Mouse (Mus musculus) lung, adult 2 months (tissue): ENCODE data around the gene Fbxo31. TPM values are rescaled to one million over a fixed set of nuclear protein-coding genes. Genes with fewer than 3 reads are reported as not detected.

Experiments used
- DNase-seq: peaks from one replicate; pipeline ENCODE4 v3.0.0; 2022
- H3K4me1 ChIP-seq: fragments of 200-500 bp; 2 replicates; pipeline ENCODE4 v1.6.1; 2011; ENCODE audit warnings: low read length; ENCODE audit not compliant: control insufficient read depth, insufficient read depth
- H3K4me3 ChIP-seq: fragments of 200-500 bp; replicated peaks from 2 replicates; pipeline ENCODE3; 2011; ENCODE audit warnings: low read depth, mild to moderate bottlenecking, control low read depth, low read length; ENCODE audit errors: extremely low read depth
- CTCF ChIP-seq: fragments of 200-500 bp; IDR thresholded peaks from 2 replicates; pipeline ENCODE4 v1.5.1; 2011; ENCODE audit warnings: mild to moderate bottlenecking, low read length, control low read depth; ENCODE audit not compliant: insufficient read depth
- POLR2A ChIP-seq: fragments of 200-500 bp; IDR thresholded peaks from 2 replicates; pipeline ENCODE4 v1.6.1; 2011; ENCODE audit warnings: low read depth, mild to moderate bottlenecking, control low read depth, low read length, borderline replicate concordance; ENCODE audit errors: extremely low read depth
- WGBS: fragments of 180-500 bp; shearing (Covaris S2); methylation state at CpG from one replicate; pipeline ENCODE4 v1.1.7; 2018; 5-methylcytosine and 5-hydroxymethylcytosine counted together
- polyA plus RNA-seq: library from polyadenylated mRNA; depleted of rRNA; stranded (reverse); fragments of >200 nt; gene quantifications from 2 replicates; pipeline ENCODE4 v1.2.3, GENCODE M21; 2012

Gene Fbxo31
- polyA plus RNA-seq, 1 experiment, result 48.2 TPM

GRCm38 (mm10) chr8:121590203-121591177, 11.9 kb upstream of the Fbxo31 start, which contains the start of gene Map1lc3b:
Map1lc3b (plus strand) TSS chr8:121590361.
- peak within 1 kb of the TSS; percentile 91 for H3K4me3 ChIP-seq
- H3K4me1 ChIP-seq, result peaks cover 29% of the 10 kb centered on the region
- TF ChIP-seq POLR2A (peak; percentile 76), CTCF (no peak)
- DNase-seq, result peak; percentile 98
- under 1% methylated on average over 94 of the region's 94 CpGs for WGBS

- 48% methylated on average over 2 of the region's 2 CpGs for WGBS
- no peak overlapping the region for H3K4me3 ChIP-seq
- no peak for TF ChIP-seq CTCF
- TF ChIP-seq POLR2A, result no peak
- peaks cover 28% of the 10 kb centered on the region for H3K4me1 ChIP-seq
- DNase-seq, result no peak
Observed at GRCm38 (mm10) chr8:121589205-121589726, 10.7 kb upstream of the Fbxo31 start.

DNA sequence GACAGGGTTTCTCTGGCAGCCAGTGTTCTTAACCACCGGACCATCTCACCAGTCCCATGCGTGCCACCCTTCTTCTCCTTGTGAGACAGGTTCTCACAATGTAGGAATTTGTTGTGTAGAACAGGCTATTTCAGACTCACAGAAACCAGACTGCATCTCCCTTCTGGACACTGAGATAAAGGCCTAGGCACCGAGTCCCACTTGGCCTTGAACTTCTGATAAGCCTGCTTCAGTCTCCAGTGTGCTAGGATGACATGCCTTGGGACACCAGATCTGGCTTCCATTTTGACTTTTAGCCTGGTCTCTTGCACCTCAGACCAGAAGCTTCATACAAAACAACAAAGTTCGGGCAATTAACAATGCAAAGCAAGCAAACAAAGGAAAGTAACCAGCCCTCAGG, 10.1 kb upstream of the Fbxo31 start:
- DNase-seq, result no peak
- 84% methylated on average over 4 of the region's 4 CpGs for whole genome bisulfite sequencing
- no peak overlapping the region for H3K4me3 ChIP-seq
- no peak for TF ChIP-seq CTCF
- TF ChIP-seq POLR2A, result no peak
- H3K4me1 ChIP-seq, result peaks cover 24% of the 10 kb centered on the region

GRCm38 (mm10) chr8:121585159-121585825, 6.7 kb upstream of the Fbxo31 start:
- peak; percentile 99 for DNase-seq
- under 1% methylated on average over 47 of the region's 47 CpGs for WGBS
- Histone ChIP-seq H3K4me3 (peak overlapping the region; percentile 91), H3K4me1 (peaks cover 9% of the 10 kb centered on the region)
- no peak for TF ChIP-seq CTCF
- TF ChIP-seq POLR2A, result peak; percentile 100; the same call in 1 of the 2 replicates

DNA sequence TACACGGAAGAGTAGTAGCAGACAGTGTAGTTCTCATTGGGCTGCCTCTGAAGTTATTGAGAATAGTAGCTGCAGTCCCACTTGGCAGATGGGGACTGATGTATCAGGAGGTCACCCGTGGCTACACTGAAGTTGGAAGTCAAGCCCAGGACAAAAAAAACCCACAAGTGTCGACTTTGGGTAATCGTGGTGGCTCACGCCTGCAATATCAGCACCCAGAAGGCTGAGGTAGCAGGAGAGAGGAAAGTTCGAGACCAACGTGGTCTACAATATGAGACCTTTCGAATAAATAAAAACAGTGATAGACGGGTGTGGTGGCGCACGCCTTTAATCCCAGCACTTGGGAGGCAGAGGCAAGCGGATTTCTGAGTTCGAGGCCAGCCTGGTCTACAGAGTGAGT, 6.1 kb upstream of the Fbxo31 start:
- TF ChIP-seq POLR2A (no peak), CTCF (no peak)
- peak overlapping the region; percentile 26 for H3K4me3 ChIP-seq
- no peak for DNase-seq
- WGBS, result 38% methylated on average over 13 of the region's 13 CpGs
- peaks cover 11% of the 10 kb centered on the region for H3K4me1 ChIP-seq

DNA sequence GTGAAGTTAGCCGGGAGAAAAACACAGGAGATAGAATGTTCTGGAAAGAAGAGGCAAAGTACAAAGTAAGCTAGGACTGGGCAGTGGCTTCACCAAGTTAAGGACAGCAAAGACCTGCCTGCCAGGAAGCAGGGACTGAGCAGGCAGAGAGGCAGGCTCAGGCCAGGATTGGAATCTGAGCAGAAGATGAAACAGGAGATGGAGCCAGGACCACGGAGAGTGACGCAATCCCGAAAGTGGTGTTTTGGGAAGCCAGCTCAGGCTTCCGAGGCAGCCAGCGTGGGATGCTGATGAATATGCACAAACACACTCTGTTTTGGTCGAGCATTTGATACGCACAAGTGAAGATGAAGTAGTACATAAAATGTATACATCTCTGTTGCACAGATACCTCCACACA, 5.0 kb upstream of the Fbxo31 start:
- WGBS, result 38% methylated on average over 8 of the region's 8 CpGs
- H3K4me1 ChIP-seq, result peaks cover 14% of the 10 kb centered on the region
- TF ChIP-seq CTCF (no peak), POLR2A (no peak)
- H3K4me3 ChIP-seq, result no peak overlapping the region
- DNase-seq, result no peak

DNA sequence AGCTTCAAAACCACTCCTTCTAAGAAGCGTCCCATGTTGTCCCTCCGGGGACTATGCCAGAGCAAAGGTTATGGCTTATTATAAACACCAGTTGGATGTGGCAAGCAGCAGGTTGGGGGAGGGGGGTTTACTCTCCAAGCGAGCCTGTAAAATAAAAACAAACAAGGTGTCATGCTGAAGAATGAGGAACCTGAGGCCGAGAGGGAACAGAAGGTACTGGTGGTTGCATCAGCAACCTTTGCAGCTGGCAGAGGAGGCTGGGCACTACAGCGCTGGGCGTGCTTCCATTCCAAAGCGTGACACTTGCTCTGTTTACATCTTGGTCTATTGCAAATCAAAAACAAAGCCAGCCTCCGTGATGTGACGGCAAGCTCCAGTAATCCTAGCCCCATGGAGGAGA, 1.9 kb upstream of the Fbxo31 start:
- Histone ChIP-seq H3K4me1 (peaks cover 19% of the 10 kb centered on the region), H3K4me3 (no peak overlapping the region)
- 7% methylated on average over 9 of the region's 9 CpGs for WGBS
- TF ChIP-seq POLR2A (0 out of 2 replicates have a peak, but pooled peaks have one; percentile 3), CTCF (no peak)
- no peak for DNase-seq

DNA sequence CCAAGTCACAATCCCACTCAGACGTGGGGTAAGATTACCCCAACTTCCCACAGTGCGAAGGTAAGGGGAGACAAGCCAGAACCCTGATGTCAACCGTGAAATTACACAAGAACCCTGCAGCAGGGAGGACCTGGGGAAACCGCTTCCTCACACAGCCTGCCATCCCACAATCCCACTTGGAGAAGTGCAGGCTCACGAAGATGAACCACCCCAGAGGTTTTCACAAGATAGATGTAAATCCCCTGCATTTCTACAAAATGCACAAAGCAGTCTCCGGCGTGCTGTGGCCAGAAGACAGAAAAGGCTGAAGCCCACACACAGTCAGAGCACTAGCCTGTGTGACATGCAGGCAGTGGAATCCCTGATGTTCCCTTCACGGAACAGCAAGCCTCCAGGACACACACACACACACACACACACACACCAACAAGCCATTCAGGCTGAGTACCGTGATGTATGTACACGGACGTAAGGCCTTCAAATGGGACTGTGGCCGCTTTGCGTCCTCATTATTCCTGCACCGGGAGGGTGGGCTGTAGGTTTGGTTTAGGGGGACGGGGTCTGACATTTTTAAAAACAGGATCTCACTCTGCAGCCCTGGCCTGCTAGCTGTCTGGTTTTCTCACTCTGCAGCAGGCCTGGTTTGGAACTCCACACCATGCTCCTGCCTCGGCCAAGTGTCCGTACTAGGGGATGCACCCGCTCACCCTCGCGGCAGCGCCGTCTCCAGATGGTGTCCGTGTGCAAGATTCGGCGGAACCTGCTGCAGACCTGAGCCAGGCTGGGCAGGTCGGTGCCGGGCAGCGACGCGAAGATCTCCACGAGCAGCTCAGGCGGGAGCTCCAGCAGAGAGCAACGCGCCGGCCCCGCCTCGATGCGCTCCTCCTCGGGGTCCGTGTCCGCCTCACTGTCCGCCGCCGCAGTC, 593 bp downstream of the Fbxo31 start:
- H3K4me3 ChIP-seq, result peak overlapping the region; percentile 94
- TF ChIP-seq POLR2A, result no peak
- no peak for TF ChIP-seq CTCF
- peaks cover 21% of the 10 kb centered on the region for H3K4me1 ChIP-seq
- no peak for DNase-seq
- 2% methylated on average over 44 of the region's 44 CpGs for WGBS

DNA sequence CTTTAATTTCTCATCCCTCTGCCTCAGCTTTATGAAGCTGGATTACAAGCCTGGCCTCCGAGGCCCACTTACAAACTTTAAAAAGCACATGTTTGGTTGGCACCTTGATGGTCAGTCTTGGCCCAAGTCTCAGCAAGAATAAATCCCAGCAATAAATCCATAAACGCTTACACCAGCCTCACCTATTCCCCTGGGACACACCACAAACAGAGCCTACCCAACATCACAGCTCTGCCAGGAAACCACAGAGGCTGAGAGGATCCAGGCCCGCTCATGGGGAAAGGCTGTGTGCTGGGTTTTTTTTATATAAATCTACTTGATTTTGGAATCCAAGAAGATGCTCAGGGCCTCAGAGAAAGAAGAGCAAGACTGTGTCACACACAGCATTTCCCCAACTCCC, 2.9 kb downstream of the Fbxo31 start:
- peaks cover 19% of the 10 kb centered on the region for H3K4me1 ChIP-seq
- TF ChIP-seq POLR2A, result no peak
- no peak for TF ChIP-seq CTCF
- WGBS, result 69% methylated on average over 3 of the region's 3 CpGs
- DNase-seq, result no peak
- H3K4me3 ChIP-seq, result no peak overlapping the region
